Mouse (Mus musculus): ENCODE measurements around the gene Dbnl. TPM values are rescaled to one million over a fixed set of nuclear protein-coding genes. Genes with fewer than 3 reads are reported as not detected.
A peak's percentile ranks its signal among the peaks of the same experiment; 100 is the strongest.

The Dbnl gene
- polyA plus RNA-seq, 1 experiment from 2014 or later = 99.8 TPM

- H3K9ac ChIP-seq (ENCODE audit: low read length) = no peak overlapping the region
- H3K27ac ChIP-seq (replicated peaks) = no peak overlapping the region
- H3K4me3 ChIP-seq (ENCODE audit: low read depth, low read length) = no peak overlapping the region
- no peak overlapping the region for H3K4me2 ChIP-seq (replicated peaks; ENCODE audit: low read depth)
- H3K9me3 ChIP-seq (ENCODE audit: control insufficient read depth, low read length) = no peaks in the 10 kb centered on the region
- ATAC-seq (ENCODE audit: low FRiP score, low TSS enrichment) = no peak
- TF ChIP-seq EP300 (optimal IDR thresholded peaks at IDR 0.05) (no peak), CTCF (IDR thresholded peaks at IDR 0.05; ENCODE audit: low read depth) (no peak)
- DNase-seq (ENCODE audit: low spot score) = no peak
- H3K36me3 ChIP-seq (ENCODE audit: control insufficient read depth, insufficient read depth, low read length) = no peaks in the 10 kb centered on the region
- H3K4me1 ChIP-seq (replicated peaks; ENCODE audit: control insufficient read depth, insufficient read depth) = no peaks in the 10 kb centered on the region
- H3K27me3 ChIP-seq (ENCODE audit: control insufficient read depth, insufficient read depth, low read length) = no peaks in the 10 kb centered on the region
- WGBS = 80% methylated on average over 3 of the region's 3 CpGs
These were observed 54.8 kb downstream of the Dbnl start for GRCm38 (mm10) chr11:5843131-5843530.

DNA sequence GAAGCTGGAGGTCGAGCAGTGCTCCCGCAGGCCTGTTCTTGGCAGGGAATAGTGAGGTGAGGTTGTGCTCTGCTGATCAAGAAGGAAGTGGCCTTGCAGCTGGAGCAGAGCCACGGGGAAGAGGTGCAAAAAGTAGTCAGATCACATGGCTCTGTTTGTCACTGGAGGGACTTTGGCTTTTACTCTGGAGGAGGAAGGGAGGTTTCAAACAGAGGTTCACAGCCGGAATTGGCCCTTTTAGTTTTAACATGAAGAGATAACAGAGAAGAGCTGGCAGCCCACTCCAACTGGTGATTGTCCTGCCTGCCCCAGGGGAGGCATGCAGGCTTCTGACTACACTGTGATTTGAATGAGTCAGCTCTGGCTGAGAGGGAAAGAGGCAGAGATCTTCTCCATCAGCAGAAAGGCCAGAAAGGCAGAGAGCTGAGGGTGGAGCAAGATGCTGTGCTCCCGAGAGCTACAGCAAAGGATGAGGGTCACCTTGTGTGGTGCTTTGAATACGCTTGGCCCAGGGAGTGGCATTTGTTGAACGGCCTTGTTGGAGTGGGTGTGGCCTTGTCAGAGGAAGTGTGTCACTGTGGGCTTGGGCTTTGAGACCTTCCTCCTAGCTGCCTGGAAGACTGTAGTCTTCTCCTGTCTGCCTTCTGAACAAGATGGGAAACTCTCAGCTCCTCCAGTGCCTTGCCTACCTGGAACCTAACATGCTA is 58.5 kb downstream of the Dbnl start:
- Histone ChIP-seq H3K27ac (replicated peaks) (0 out of 2 replicates have a peak overlapping the region, but pooled peaks have one; percentile 40), H3K27me3 (ENCODE audit: control insufficient read depth, insufficient read depth, low read length) (no peaks in the 10 kb centered on the region), H3K9ac (ENCODE audit: low read length) (no peak overlapping the region), H3K4me1 (replicated peaks; ENCODE audit: control insufficient read depth, insufficient read depth) (no peaks in the 10 kb centered on the region), H3K4me3 (ENCODE audit: low read depth, low read length) (no peak overlapping the region), H3K4me2 (replicated peaks; ENCODE audit: low read depth) (no peak overlapping the region), H3K9me3 (ENCODE audit: control insufficient read depth, low read length) (no peaks in the 10 kb centered on the region), H3K36me3 (ENCODE audit: control insufficient read depth, insufficient read depth, low read length) (no peaks in the 10 kb centered on the region)
- 49% methylated on average over 7 of the region's 7 CpGs for WGBS
- DNase-seq (ENCODE audit: low spot score) (peak; percentile 55), ATAC-seq (ENCODE audit: low FRiP score, low TSS enrichment) (peak; percentile 77)
- no peak for TF ChIP-seq CTCF (IDR thresholded peaks at IDR 0.05; ENCODE audit: low read depth)
- no peak for TF ChIP-seq EP300 (optimal IDR thresholded peaks at IDR 0.05)

DNA sequence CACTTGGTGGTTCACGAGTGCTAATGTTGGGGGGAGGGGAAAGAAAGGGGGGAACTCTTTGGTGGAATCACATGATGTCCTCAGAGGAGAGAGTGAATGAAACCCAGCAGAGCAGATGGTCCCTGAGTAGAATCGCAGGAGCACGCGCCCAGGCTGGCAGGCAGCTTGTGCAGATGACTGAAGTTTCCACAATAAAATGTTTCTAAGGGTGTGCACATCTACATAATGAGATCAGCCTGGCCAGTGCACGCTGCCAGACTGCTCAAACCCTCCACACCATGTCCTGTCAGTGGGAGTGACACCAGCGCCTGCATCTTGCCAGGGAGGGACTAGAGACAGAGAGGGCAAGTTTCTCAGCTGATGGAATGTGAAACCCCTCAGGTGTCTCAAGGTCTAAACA is 60.5 kb downstream of the Dbnl start:
- H3K27ac ChIP-seq (replicated peaks) = no peak overlapping the region
- no peaks in the 10 kb centered on the region for H3K9me3 ChIP-seq (ENCODE audit: control insufficient read depth, low read length)
- no peaks in the 10 kb centered on the region for H3K27me3 ChIP-seq (ENCODE audit: control insufficient read depth, insufficient read depth, low read length)
- 62% methylated on average over 6 of the region's 6 CpGs for WGBS
- DNase-seq (ENCODE audit: low spot score) = no peak
- H3K4me1 ChIP-seq (replicated peaks; ENCODE audit: control insufficient read depth, insufficient read depth) = no peaks in the 10 kb centered on the region
- no peak overlapping the region for H3K9ac ChIP-seq (ENCODE audit: low read length)
- no peaks in the 10 kb centered on the region for H3K36me3 ChIP-seq (ENCODE audit: control insufficient read depth, insufficient read depth, low read length)
- TF ChIP-seq CTCF (IDR thresholded peaks at IDR 0.05; ENCODE audit: low read depth) (no peak), EP300 (optimal IDR thresholded peaks at IDR 0.05) (no peak)
- no peak overlapping the region for H3K4me2 ChIP-seq (replicated peaks; ENCODE audit: low read depth)
- no peak overlapping the region for H3K4me3 ChIP-seq (ENCODE audit: low read depth, low read length)
- no peak for ATAC-seq (ENCODE audit: low FRiP score, low TSS enrichment)

- no peak overlapping the region for H3K4me3 ChIP-seq (ENCODE audit: low read depth, low read length)
- H3K36me3 ChIP-seq (ENCODE audit: control insufficient read depth, insufficient read depth, low read length) = no peaks in the 10 kb centered on the region
- H3K4me1 ChIP-seq (replicated peaks; ENCODE audit: control insufficient read depth, insufficient read depth) = no peaks in the 10 kb centered on the region
- TF ChIP-seq CTCF (IDR thresholded peaks at IDR 0.05; ENCODE audit: low read depth) = no peak
- TF ChIP-seq EP300 (optimal IDR thresholded peaks at IDR 0.05) = no peak
- H3K9ac ChIP-seq (ENCODE audit: low read length) = no peak overlapping the region
- 73% methylated on average over 2 of the region's 2 CpGs for WGBS
- no peak overlapping the region for H3K4me2 ChIP-seq (replicated peaks; ENCODE audit: low read depth)
- no peaks in the 10 kb centered on the region for H3K27me3 ChIP-seq (ENCODE audit: control insufficient read depth, insufficient read depth, low read length)
- no peak for DNase-seq (ENCODE audit: low spot score)
- H3K9me3 ChIP-seq (ENCODE audit: control insufficient read depth, low read length) = no peaks in the 10 kb centered on the region
- no peak overlapping the region for H3K27ac ChIP-seq (replicated peaks)
- no peak for ATAC-seq (ENCODE audit: low FRiP score, low TSS enrichment)
These were observed 61.0 kb downstream of the Dbnl start for GRCm38 (mm10) chr11:5849316-5849715.

DNA sequence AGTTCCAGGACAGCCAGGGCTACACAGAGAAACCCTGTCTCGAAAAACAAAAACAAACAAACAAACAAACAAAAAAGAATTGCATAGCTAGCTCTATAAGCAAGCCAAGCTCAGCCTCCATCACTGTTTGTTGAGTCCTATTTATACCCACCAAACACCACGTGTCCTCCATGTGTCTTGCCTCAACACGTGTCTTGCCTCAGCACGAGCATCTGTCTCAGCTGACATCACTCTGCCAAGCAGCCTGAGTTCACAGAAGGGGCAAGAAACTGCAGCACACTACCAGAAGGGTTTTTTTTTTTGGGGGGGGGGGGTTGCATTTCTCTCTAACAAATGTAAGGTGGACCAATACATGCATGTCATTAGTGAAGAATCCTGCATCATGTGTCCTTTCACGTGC is 62.2 kb downstream of the Dbnl start:
- DNase-seq (ENCODE audit: low spot score) = no peak
- no peak for ATAC-seq (ENCODE audit: low FRiP score, low TSS enrichment)
- TF ChIP-seq EP300 (optimal IDR thresholded peaks at IDR 0.05) (no peak), CTCF (IDR thresholded peaks at IDR 0.05; ENCODE audit: low read depth) (no peak)
- Histone ChIP-seq H3K9ac (ENCODE audit: low read length) (no peak overlapping the region), H3K9me3 (ENCODE audit: control insufficient read depth, low read length) (no peaks in the 10 kb centered on the region), H3K36me3 (ENCODE audit: control insufficient read depth, insufficient read depth, low read length) (no peaks in the 10 kb centered on the region), H3K27me3 (ENCODE audit: control insufficient read depth, insufficient read depth, low read length) (no peaks in the 10 kb centered on the region), H3K4me3 (ENCODE audit: low read depth, low read length) (no peak overlapping the region), H3K4me1 (replicated peaks; ENCODE audit: control insufficient read depth, insufficient read depth) (no peaks in the 10 kb centered on the region), H3K27ac (replicated peaks) (no peak overlapping the region), H3K4me2 (replicated peaks; ENCODE audit: low read depth) (no peak overlapping the region)
- 44% methylated on average over 5 of the region's 5 CpGs for WGBS

Other genes starting within 250 kb of the Dbnl start
- gene Ccdc117, start 246.3 kb upstream of the Dbnl start, polyA plus RNA-seq (2015; fragmentation: Nextera tagmentation; extraction: Ambion mirVana) = 8.7 and 9.2 TPM in 2 replicates
- gene Ankrd36, start 218.8 kb upstream of the Dbnl start, polyA plus RNA-seq (2015; fragmentation: Nextera tagmentation; extraction: Ambion mirVana) = not detected in 2 replicates
- 219 and 225 TPM in 2 replicates for gene Mrps24, start 72.8 kb upstream of the Dbnl start, polyA plus RNA-seq (2015; fragmentation: Nextera tagmentation; extraction: Ambion mirVana)
- 14.1 and 15.4 TPM in 2 replicates for gene Urgcp, start 26.1 kb upstream of the Dbnl start, polyA plus RNA-seq (2015; fragmentation: Nextera tagmentation; extraction: Ambion mirVana)
- gene Pgam2, start 15.2 kb downstream of the Dbnl start, polyA plus RNA-seq (2015; fragmentation: Nextera tagmentation; extraction: Ambion mirVana) = 2.8 and 3.9 TPM in 2 replicates
- 5.7 and 6.3 TPM in 2 replicates for gene Polm, start 49.5 kb downstream of the Dbnl start, polyA plus RNA-seq (2015; fragmentation: Nextera tagmentation; extraction: Ambion mirVana)
- 19.6 and 21.9 TPM in 2 replicates for gene Aebp1, start 73.5 kb downstream of the Dbnl start, polyA plus RNA-seq (2015; fragmentation: Nextera tagmentation; extraction: Ambion mirVana)
- gene Pold2, start 89.8 kb downstream of the Dbnl start, polyA plus RNA-seq (2015; fragmentation: Nextera tagmentation; extraction: Ambion mirVana) = 49.3 and 51.1 TPM in 2 replicates
- 147 and 150 TPM in 2 replicates for gene Myl7, start 110.3 kb downstream of the Dbnl start, polyA plus RNA-seq (2015; fragmentation: Nextera tagmentation; extraction: Ambion mirVana)
- gene Gck, start 161.6 kb downstream of the Dbnl start, polyA plus RNA-seq (2015; fragmentation: Nextera tagmentation; extraction: Ambion mirVana) = 1.9 and 2.0 TPM in 2 replicates
- 47.0 and 47.7 TPM in 2 replicates for gene Ykt6, start 167.2 kb downstream of the Dbnl start, polyA plus RNA-seq (2015; fragmentation: Nextera tagmentation; extraction: Ambion mirVana)

Data from stomach, postnatal 0 days (tissue).